Mouse (Mus musculus): ENCODE data around the gene Ptch1. TPM values are rescaled to one million over a fixed set of nuclear protein-coding genes. Genes with fewer than 3 reads are reported as not detected.

Ptch1 gene
- total and polyA plus RNA-seq, 3 experiments, result 6.2 to 14.9 (median 7.4) TPM

DNA sequence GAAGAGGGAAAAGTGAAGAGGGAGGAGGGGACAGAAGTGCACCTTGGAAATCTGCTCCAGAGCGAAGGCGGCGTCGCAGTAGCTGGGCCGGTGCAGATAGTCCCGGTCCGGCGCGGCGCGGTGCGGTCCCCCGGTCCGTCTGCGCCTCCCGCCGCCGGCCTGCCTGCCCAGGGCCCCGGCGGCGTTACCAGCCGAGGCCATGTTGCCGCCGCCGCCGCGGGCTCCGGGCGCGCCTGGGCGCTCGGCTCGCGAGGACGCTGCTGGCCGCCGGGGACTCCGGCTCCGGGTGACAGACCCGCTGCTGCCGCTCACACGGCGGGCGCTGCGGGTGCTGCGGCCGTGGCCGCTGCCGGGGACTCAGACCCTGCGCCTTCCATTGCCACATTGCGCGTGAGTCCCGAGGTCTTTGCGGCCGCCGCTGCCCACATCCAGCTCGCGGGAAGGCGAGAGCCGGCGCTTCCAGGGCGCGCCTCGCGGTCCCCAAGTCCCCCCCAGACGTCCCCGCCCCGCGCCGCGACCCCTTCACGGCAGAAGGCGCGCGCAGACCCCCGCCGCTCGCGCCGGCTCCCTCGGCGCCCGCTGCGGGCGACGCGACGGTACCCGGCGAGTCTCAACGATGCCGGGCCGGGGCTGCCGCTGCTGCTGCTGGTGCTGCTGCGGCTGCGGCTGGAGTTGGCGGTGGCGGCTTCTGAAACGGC lies 7.9 kb downstream of the Ptch1 start:
- H3K27me3 ChIP-seq (replicated peaks), result peaks cover 14% of the 10 kb centered on the region
- H3K4me2 ChIP-seq (ENCODE audit: insufficient read depth, low read depth, poor library complexity, severe bottlenecking), result peak overlapping the region; percentile 60; the same call in 1 of the 2 replicates
- peak overlapping the region; percentile 61 to 74 (median 70) for H3K4me3 ChIP-seq (replicated peaks in 1 of 3; ENCODE audit: low read depth in 2 of 3, low read length in 2 of 3, poor library complexity in 1 of 3)
- peaks cover 33% of the 10 kb centered on the region for H3K79me2 ChIP-seq (replicated peaks; ENCODE audit: control insufficient read depth, extremely low read depth, insufficient read depth, poor library complexity, severe bottlenecking)
- H3K36me3 ChIP-seq (replicated peaks in 1 of 2; ENCODE audit: control insufficient read depth in 1 of 2, insufficient read depth in 1 of 2, low read length in 1 of 2), result peaks cover 0 to 6% of the 10 kb centered on the region in 2 experiments
- in situ Hi-C loops (cut with MboI; ENCODE audit: low pct_ligation_motif_present, low pct_unique_long_range_greater_than_20kb, low sequenced_read_pairs), result loop anchor here (25.0 kb wide), 1 partner anchor 247 kb away; the partner anchor contains the start of gene Ercc6l2
- H3K27ac ChIP-seq (ENCODE audit: insufficient read depth, low read depth), result peak overlapping the region; percentile 87
- DNase-seq (ENCODE audit: extremely low read depth), result no peak
- H3K4me1 ChIP-seq (ENCODE audit: control insufficient read depth in 1 of 2, insufficient read depth in 2 of 2), result peaks cover 4 to 25% of the 10 kb centered on the region in 2 experiments
- TF ChIP-seq NELFE (IDR thresholded peaks at IDR 0.05; ENCODE audit: low read depth, low read length) (no peak), PAX5 (IDR thresholded peaks at IDR 0.05; ENCODE audit: low read length) (no peak), CHD1 (IDR thresholded peaks at IDR 0.05; ENCODE audit: low read depth, low read length) (0 out of 2 replicates have a peak, but pooled peaks have one; percentile 22), MEF2A (IDR thresholded peaks at IDR 0.05; ENCODE audit: borderline replicate concordance, low read depth, low read length) (no peak), RCOR1 (conservative IDR thresholded peaks at IDR 0.05; ENCODE audit: low read depth, low read length) (no peak), RAD21 (IDR thresholded peaks at IDR 0.05; ENCODE audit: low read depth, low read length) (no peak), MXI1 (IDR thresholded peaks at IDR 0.05; ENCODE audit: low read depth, low read length) (0 out of 2 replicates have a peak, but pooled peaks have one; percentile 16), UBTF (IDR thresholded peaks at IDR 0.05; ENCODE audit: low read depth, low read length) (peak; percentile 96; the same call in 1 of the 2 replicates)
- dilution Hi-C loops (cut with MboI; ENCODE audit: extremely low pct_ligation_motif_present, extremely low pct_unique_long_range_greater_than_20kb, low sequenced_read_pairs), result no loop called here
- no peaks in the 10 kb centered on the region for H3K9me3 ChIP-seq (replicated peaks; ENCODE audit: low read length)
- peak overlapping the region; percentile 63 for H3K9ac ChIP-seq (ENCODE audit: insufficient read depth, low read depth)

DNA sequence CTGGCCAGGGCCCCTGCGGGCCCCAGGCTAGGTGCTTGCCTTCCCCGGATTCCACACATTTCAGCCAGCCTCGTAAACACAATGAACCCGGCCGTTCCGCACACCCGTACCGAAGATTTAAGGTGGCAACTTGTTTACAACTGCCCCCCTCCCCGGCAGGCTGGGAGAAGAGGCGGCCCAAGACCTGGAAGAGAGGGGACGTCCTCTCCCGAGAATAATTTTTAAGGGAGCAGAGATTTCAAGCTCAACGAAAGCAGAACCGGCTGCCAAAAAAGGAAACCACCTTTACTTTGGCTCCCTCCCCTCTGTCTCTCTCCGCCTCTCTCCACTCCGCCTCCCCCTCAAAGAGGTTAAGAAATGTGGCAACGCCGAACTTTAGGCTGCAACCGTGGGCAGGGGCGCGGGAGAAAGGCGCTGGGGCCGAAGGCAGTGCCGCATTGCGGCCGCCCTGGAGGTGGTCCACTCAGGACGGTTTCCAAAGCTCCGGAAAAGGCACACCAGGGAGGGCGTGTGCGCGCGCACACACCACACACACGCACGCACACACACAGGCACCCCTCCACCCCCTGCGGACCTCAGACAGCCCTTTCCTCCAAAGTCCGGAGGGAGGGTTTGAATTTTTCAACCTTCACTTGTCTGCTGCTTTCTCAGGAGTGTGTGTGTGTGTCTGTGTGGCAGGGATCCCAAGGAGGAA lies 8.6 kb downstream of the Ptch1 start:
- H3K27ac ChIP-seq (ENCODE audit: insufficient read depth, low read depth), result peak overlapping the region; percentile 87
- dilution Hi-C loops (cut with MboI; ENCODE audit: extremely low pct_ligation_motif_present, extremely low pct_unique_long_range_greater_than_20kb, low sequenced_read_pairs), result no loop called here
- H3K4me1 ChIP-seq (ENCODE audit: control insufficient read depth in 1 of 2, insufficient read depth in 2 of 2), result peaks cover 7 to 32% of the 10 kb centered on the region in 2 experiments
- TF ChIP-seq SIN3A (IDR thresholded peaks at IDR 0.05; ENCODE audit: low read length) (peak; percentile 47; the same call in 1 of the 2 replicates), POLR2AphosphoS2 (IDR thresholded peaks at IDR 0.05; ENCODE audit: low read depth, low read length) (no peak), MEF2A (IDR thresholded peaks at IDR 0.05; ENCODE audit: borderline replicate concordance, low read depth, low read length) (0 out of 2 replicates have a peak, but pooled peaks have one; percentile 6), ETS1 (conservative IDR thresholded peaks at IDR 0.05; ENCODE audit: low read depth, low read length) (no peak), NELFE (IDR thresholded peaks at IDR 0.05; ENCODE audit: low read depth, low read length) (0 out of 2 replicates have a peak, but pooled peaks have one; percentile 44), MAZ (IDR thresholded peaks at IDR 0.05; ENCODE audit: low read depth, low read length) (peak; percentile 83), ZMIZ1 (IDR thresholded peaks at IDR 0.05; ENCODE audit: low read depth, low read length) (no peak), EP300 (IDR thresholded peaks at IDR 0.05; ENCODE audit: low read length) (no peak), KAT2A (IDR thresholded peaks at IDR 0.05; ENCODE audit: insufficient replicate concordance, low read length) (no peak), PAX5 (IDR thresholded peaks at IDR 0.05; ENCODE audit: low read length) (no peak), MAX (IDR thresholded peaks at IDR 0.05; ENCODE audit: low read length) (no peak), MAFK (IDR thresholded peaks at IDR 0.05; ENCODE audit: insufficient replicate concordance, low read length) (no peak), ZC3H11A (IDR thresholded peaks at IDR 0.05; ENCODE audit: low read depth, low read length) (no peak), ELF1 (IDR thresholded peaks at IDR 0.05; ENCODE audit: low read depth, low read length) (no peak), POLR2A (IDR thresholded peaks at IDR 0.05; ENCODE audit: low read depth, low read length) (peak; percentile 72), CTCF (conservative IDR thresholded peaks at IDR 0.05 in 1 of 2, IDR thresholded peaks at IDR 0.05 in 1 of 2; ENCODE audit: low read depth in 2 of 2, low read length in 2 of 2) (no peak), MYC (IDR thresholded peaks at IDR 0.05; ENCODE audit: low read depth, low read length) (no peak), HCFC1 (IDR thresholded peaks at IDR 0.05; ENCODE audit: low read depth, low read length) (no peak; the same call in 1 of the 2 replicates), NRF1 (IDR thresholded peaks at IDR 0.05; ENCODE audit: low read depth, low read length) (peak; percentile 77), E2F4 (IDR thresholded peaks at IDR 0.05; ENCODE audit: insufficient replicate concordance, low read depth, low read length) (no peak), GABPA (IDR thresholded peaks at IDR 0.05; ENCODE audit: insufficient replicate concordance, low read depth, low read length) (no peak), ZKSCAN1 (IDR thresholded peaks at IDR 0.05; ENCODE audit: borderline replicate concordance, low read depth, low read length) (no peak), BHLHE40 (IDR thresholded peaks at IDR 0.05; ENCODE audit: low read depth, low read length) (peak; percentile 57; the same call in 1 of the 2 replicates), USF2 (conservative IDR thresholded peaks at IDR 0.05; ENCODE audit: low read depth, low read length) (no peak)

More for the DNA sequence above, 8.6 kb downstream of the Ptch1 start:
- peaks cover 39% of the 10 kb centered on the region for H3K79me2 ChIP-seq (replicated peaks; ENCODE audit: control insufficient read depth, extremely low read depth, insufficient read depth, poor library complexity, severe bottlenecking)
- in situ Hi-C loops (cut with MboI; ENCODE audit: low pct_ligation_motif_present, low pct_unique_long_range_greater_than_20kb, low sequenced_read_pairs), result loop anchor here (25.0 kb wide), 1 partner anchor 248 kb away; the partner anchor contains the start of gene Ercc6l2
- no peaks in the 10 kb centered on the region for H3K9me3 ChIP-seq (replicated peaks; ENCODE audit: low read length)
- peaks cover 0 to 12% of the 10 kb centered on the region in 2 experiments for H3K36me3 ChIP-seq (replicated peaks in 1 of 2; ENCODE audit: control insufficient read depth in 1 of 2, insufficient read depth in 1 of 2, low read length in 1 of 2)
- H3K9ac ChIP-seq (ENCODE audit: insufficient read depth, low read depth), result peak overlapping the region; percentile 63
- H3K4me2 ChIP-seq (ENCODE audit: insufficient read depth, low read depth, poor library complexity, severe bottlenecking), result peak overlapping the region; percentile 60
- peak overlapping the region; percentile 61 to 74 (median 70) for H3K4me3 ChIP-seq (replicated peaks in 1 of 3; ENCODE audit: low read depth in 2 of 3, low read length in 2 of 3, poor library complexity in 1 of 3)
- H3K27me3 ChIP-seq (replicated peaks), result peaks cover 10% of the 10 kb centered on the region
- DNase-seq (ENCODE audit: extremely low read depth), result peak; percentile 74

Data from CH12.LX (cell line).